Mouse (Mus musculus) thymus, postnatal 25 days (tissue): ENCODE results near the gene Sun3.

Experiments
- DNase-seq: peaks from one replicate; pipeline ENCODE4 v3.0.0; 2022

The Sun3 gene

GRCm38 (mm10) chr11:8978154-8978553 lies 70.6 kb downstream of the Sun3 start:
- DNase-seq, result no peak

GRCm38 (mm10) chr11:8973166-8973565 lies 75.6 kb downstream of the Sun3 start, which contains the start of gene Pkd1l1:
Gene Pkd1l1 (minus strand): TSS chr11:8973266.
- DNase-seq, result no peak

DNA sequence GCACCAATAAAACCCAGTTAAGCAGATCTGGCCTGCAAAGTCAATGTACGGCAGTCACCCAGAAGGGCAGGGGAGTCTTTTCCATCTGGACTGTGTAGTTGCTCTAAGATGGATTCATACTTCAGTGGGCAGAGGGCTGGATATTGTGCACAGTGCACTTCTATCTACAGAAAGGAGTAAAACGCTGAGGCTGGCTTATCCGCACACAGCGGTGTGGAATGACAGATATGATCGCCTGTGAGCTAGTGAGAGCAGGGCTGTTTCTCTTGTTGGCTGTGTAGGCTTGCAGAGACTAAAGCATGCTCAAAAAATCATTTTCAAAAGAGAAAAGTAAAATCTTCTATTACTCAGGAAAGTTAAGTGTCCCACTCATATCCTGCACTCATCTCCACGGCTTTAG lies 76.7 kb downstream of the Sun3 start:
- no peak for DNase-seq

DNA sequence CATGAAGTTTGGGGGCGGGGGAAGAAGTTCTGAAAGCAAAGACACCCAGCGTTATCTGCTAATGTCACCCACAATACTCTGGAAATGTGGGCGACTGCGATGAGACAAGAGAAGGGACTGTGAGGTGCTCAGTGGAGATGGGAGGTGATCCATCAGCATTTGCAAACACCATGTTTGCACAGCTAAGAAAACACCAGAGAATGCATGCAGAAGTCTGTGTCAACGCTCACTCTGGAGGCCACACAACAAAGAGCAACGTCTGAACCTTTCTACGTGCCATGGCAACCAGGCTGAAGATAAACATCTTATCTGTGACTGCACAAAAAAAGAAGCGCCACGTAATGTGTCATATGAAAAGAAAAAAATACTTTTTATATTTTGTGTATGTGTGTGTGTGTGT lies 78.3 kb downstream of the Sun3 start:
- DNase-seq, result no peak

DNA sequence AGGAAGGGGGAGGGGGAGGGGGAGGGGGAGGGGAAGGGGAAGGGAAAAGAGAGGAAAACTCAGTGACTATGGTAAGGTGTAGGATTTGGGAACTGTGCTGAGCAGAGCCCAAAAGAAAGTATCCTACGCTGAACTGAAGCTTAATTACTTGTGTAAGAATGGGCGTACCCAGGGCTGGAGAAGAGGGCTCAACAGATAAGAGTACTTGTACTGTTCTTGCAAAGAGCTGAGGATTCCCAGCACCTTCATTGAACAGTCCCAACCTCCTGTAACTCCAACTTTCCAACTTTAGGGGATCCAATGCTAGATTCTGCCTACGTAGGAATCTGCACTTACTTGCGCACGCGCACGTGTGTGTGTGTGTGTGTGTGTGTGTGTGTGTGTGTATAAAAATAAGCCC lies 80.7 kb downstream of the Sun3 start:
- no peak for DNase-seq
